Mouse (Mus musculus) bone marrow, adult 2 months (tissue): ENCODE results near the gene Ipo13. TPM values are rescaled to one million over a fixed set of nuclear protein-coding genes. Genes with fewer than 3 reads are reported as not detected.

Experiments
- H3K27ac ChIP-seq: fragments of 200-500 bp; 2 replicates; pipeline ENCODE4 v1.5.1; 2012; ENCODE audit warnings: low read depth, mild to moderate bottlenecking, control low read depth, inconsistent platforms, low read length; ENCODE audit not compliant: control insufficient read depth, poor library complexity, insufficient read depth
- H3K4me1 ChIP-seq: fragments of 200-500 bp; 2 replicates; pipeline ENCODE4 v1.6.1; 2011; ENCODE audit warnings: low read length; ENCODE audit not compliant: control insufficient read depth, insufficient read depth
- H3K4me3 ChIP-seq: fragments of 200-500 bp; replicated peaks from 2 replicates; pipeline ENCODE3; 2011; ENCODE audit warnings: mild to moderate bottlenecking, low read depth, low read length, control low read depth; ENCODE audit not compliant: control insufficient read depth
- CTCF ChIP-seq: fragments of 200-500 bp; IDR thresholded peaks from 2 replicates; pipeline ENCODE4 v1.5.1; 2011; ENCODE audit warnings: low read length, control low read depth; ENCODE audit not compliant: control insufficient read depth, insufficient read depth
- POLR2A ChIP-seq: fragments of 200-500 bp; IDR thresholded peaks from 2 replicates; pipeline ENCODE4 v1.6.1; 2011; ENCODE audit warnings: low read depth, mild to moderate bottlenecking, control low read depth, low read length, borderline replicate concordance; ENCODE audit not compliant: control insufficient read depth
- WGBS: fragments of 180-500 bp; shearing (Covaris S2); methylation state at CpG from one replicate; pipeline ENCODE4 v1.1.7; 2018; 5-methylcytosine and 5-hydroxymethylcytosine counted together
- polyA plus RNA-seq: library from polyadenylated mRNA; stranded (reverse); fragments of >200 nt; gene quantifications from 2 replicates; pipeline ENCODE4 v1.2.4, GENCODE M21; 2011; ENCODE audit warnings: low replicate concordance; ENCODE audit not compliant: missing spikeins, insufficient read depth, insufficient read length

The Ipo13 gene
- polyA plus RNA-seq, 1 experiment: 93.1 TPM

- Histone ChIP-seq H3K4me1 (no peaks in the 10 kb centered on the region; the same call in 1 of the 2 replicates), H3K4me3 (no peak overlapping the region), H3K27ac (no peak overlapping the region)
- 91% methylated on average over 13 of the region's 13 CpGs for WGBS
- TF ChIP-seq CTCF: no peak
Observed at GRCm38 (mm10) chr4:117912131-117912561, 2.7 kb downstream of the Ipo13 start.

DNA sequence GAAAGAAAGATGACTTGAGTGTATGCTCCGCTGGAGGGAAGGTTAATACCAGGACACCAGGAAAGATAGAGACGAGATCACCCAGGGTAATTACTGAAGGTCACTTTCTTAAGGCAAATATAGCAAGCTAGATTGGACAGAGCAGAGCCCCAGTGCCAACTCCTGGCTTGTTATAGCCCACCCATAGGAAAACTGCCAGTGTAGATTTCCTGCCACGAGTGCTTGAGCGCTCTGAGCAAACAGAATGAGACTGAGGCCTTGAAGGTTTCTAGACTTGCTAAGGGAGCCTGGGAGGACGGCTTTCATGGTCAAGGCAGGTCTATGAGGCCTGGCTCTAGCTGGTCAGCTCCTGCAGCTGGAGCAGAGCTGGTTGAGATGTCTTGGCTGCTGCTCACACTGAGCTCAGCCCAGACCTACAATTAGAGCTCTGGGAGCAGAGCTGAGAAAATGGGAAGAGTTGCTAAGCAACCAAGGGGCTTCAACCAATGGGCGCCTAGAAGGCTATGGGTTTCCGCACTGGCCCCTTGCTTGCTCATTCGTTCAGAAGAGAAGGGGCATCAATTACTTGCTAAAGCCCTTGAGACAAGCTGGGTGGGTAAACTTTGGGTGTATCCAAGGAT is 5.9 kb downstream of the Ipo13 start:
- H3K27ac ChIP-seq: no peak overlapping the region
- WGBS: 80% methylated on average over 8 of the region's 8 CpGs
- no peaks in the 10 kb centered on the region for H3K4me1 ChIP-seq

GRCm38 (mm10) chr4:117906196-117906595 is 8.6 kb downstream of the Ipo13 start:
- TF ChIP-seq POLR2A: no peak
- TF ChIP-seq CTCF: no peak
- no peak overlapping the region for H3K27ac ChIP-seq
- H3K4me3 ChIP-seq: no peak overlapping the region
- WGBS: 90% methylated on average over 3 of the region's 3 CpGs
- no peaks in the 10 kb centered on the region for H3K4me1 ChIP-seq

More for the DNA sequence above, 5.9 kb downstream of the Ipo13 start:
- H3K4me3 ChIP-seq: no peak overlapping the region
- TF ChIP-seq POLR2A: no peak
- TF ChIP-seq CTCF: no peak

- WGBS: 90% methylated on average over 8 of the region's 8 CpGs
- TF ChIP-seq CTCF (no peak), POLR2A (no peak)
- Histone ChIP-seq H3K27ac (no peak overlapping the region), H3K4me1 (no peaks in the 10 kb centered on the region), H3K4me3 (no peak overlapping the region)
Observed at GRCm38 (mm10) chr4:117904761-117905160, 10.0 kb downstream of the Ipo13 start.

DNA sequence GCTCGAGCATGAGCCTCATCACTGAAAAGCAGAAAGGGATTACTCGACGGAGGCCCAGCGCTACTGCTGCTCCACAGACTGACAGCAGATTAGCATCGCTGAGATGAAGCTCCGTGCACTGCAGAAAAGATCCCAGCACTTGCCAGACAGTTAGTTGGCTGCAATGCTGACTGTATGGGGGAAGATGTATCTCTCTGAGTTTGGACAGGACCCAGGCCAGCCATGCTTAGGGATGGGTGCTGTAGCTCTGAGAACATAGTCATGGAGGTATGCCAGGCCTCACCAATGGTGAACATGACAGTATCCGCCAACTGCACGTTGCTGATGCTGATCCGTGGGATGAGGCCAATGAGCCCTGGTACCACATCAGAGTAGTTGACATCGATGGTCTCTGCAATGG is 10.7 kb downstream of the Ipo13 start:
- WGBS: 87% methylated on average over 10 of the region's 10 CpGs
- TF ChIP-seq POLR2A (no peak), CTCF (no peak)
- H3K27ac ChIP-seq: no peak overlapping the region
- H3K4me1 ChIP-seq: no peaks in the 10 kb centered on the region
- no peak overlapping the region for H3K4me3 ChIP-seq

- whole genome bisulfite sequencing: 67% methylated on average over 3 of the region's 3 CpGs
- no peak overlapping the region for H3K27ac ChIP-seq
- no peak for TF ChIP-seq POLR2A
- TF ChIP-seq CTCF: no peak
- H3K4me1 ChIP-seq: no peaks in the 10 kb centered on the region
- H3K4me3 ChIP-seq: no peak overlapping the region
Observed at GRCm38 (mm10) chr4:117898111-117898510, 16.7 kb downstream of the Ipo13 start.

- Histone ChIP-seq H3K4me3 (no peak overlapping the region), H3K27ac (no peak overlapping the region), H3K4me1 (no peaks in the 10 kb centered on the region; the same call in 1 of the 2 replicates)
- TF ChIP-seq CTCF (no peak), POLR2A (no peak)
- whole genome bisulfite sequencing: 96% methylated on average over 6 of the region's 6 CpGs
Observed at GRCm38 (mm10) chr4:117896031-117896430, 18.8 kb downstream of the Ipo13 start.

DNA sequence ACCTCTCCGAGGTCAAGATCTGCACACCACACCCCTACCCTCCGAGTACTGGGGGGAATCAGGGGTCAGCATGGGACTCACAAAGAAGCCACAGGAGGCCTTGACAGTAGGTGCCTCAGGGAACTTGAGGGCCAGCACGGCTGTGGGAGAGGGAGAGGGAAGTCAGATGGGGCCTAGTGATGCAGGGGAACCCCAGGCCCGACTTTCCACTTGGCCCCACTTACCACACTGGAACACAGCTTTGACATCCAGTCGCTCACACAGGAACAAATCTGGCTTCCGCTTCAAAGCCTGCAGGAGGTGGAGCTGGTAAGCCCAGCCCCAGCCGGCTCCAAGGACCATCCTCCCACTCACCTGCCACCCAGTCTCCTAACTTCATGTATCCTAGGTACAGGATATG is 19.5 kb downstream of the Ipo13 start:
- 78% methylated on average over 7 of the region's 7 CpGs for WGBS
- Histone ChIP-seq H3K4me1 (no peaks in the 10 kb centered on the region; the same call in 1 of the 2 replicates), H3K27ac (no peak overlapping the region), H3K4me3 (no peak overlapping the region)
- TF ChIP-seq POLR2A: no peak
- TF ChIP-seq CTCF: no peak

GRCm38 (mm10) chr4:117894601-117895000 is 20.2 kb downstream of the Ipo13 start:
- 89% methylated on average over 8 of the region's 8 CpGs for WGBS
- H3K4me3 ChIP-seq: no peak overlapping the region
- TF ChIP-seq POLR2A (no peak), CTCF (no peak)
- no peak overlapping the region for H3K27ac ChIP-seq
- H3K4me1 ChIP-seq: no peaks in the 10 kb centered on the region; the same call in 1 of the 2 replicates

- H3K4me1 ChIP-seq: no peaks in the 10 kb centered on the region; the same call in 1 of the 2 replicates
- H3K4me3 ChIP-seq: no peak overlapping the region
- no peak overlapping the region for H3K27ac ChIP-seq
- TF ChIP-seq POLR2A (no peak), CTCF (no peak)
- WGBS: 16% methylated on average over 9 of the region's 9 CpGs
Observed at GRCm38 (mm10) chr4:117893376-117893775, 21.4 kb downstream of the Ipo13 start.
